Mouse (Mus musculus): Measurements from ENCODE around the gene Nabp1.

Gene Nabp1

DNA sequence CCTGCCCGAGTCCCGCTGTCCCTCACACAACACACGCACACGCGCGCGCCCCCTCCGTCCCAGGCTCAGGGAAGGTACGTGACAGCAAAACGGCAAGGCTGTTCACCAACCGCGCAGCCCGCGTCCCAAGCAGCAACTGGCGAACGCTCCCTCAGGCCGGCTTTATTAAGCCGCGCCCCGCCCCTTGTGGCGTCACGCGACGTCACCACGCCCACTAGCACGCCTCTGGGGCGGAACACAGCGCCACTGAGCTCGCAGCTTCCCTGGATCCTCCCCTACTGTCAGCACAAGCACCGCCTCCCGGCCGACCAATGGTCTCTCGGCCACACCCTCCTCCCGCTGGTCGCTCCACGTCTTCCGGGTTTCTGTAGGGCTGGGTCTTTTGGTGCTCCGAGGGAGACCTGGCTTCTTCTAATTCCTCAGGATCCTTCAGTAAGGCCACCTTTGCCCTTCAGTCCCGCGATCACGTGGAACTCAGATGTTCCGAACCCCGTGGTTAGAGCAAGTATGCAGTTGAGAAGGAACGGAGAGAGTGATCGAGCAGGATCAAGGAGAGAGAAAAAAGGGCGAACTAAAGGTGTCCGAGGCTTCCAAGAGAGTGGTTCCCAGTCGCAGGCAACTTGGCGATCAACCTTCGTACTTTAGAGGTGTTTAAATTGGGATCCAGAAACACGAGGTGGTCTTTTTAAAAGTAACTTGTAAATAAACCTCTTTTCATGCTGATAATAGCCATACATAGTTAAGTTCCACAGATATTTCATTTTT, at the start of gene Nabp1:
Gene Nabp1, minus strand, starts transcription at position 164 of the 765 bp plus-strand sequence.
- DNase-seq: peak; percentile 99

DNA sequence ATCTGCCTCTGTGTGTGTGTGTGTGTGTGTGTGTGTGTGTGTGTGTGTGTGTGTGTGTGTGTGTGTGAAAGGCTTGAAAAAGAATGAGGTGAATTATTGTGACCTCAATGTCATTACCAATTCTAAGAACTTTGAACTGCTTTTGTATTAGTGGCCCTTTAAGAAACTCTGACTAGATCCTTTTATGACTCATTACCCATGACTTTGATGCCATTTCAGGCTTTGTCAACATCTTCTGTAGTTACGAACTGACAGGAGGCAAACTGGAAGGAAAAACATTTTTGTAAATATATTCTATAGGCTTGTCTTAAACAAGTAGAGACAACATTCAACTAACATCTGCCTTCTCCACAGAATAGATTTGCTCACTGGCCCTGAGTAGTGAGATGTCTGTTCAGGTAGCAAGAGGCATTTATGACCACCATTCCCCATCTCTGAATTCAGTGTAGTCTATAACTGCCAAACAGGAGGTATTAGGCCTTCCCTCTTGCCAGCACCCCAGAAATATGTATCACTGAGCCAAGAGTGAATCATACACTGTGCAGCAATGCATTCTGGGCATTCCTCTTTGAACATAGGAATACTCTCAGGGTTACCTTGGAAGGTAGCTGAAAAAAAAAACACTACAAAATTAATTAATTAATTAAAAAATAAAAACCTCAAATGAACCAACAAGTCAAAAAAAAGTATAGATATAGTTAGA, 47.5 kb upstream of the Nabp1 start:
- DNase-seq: no peak

DNA sequence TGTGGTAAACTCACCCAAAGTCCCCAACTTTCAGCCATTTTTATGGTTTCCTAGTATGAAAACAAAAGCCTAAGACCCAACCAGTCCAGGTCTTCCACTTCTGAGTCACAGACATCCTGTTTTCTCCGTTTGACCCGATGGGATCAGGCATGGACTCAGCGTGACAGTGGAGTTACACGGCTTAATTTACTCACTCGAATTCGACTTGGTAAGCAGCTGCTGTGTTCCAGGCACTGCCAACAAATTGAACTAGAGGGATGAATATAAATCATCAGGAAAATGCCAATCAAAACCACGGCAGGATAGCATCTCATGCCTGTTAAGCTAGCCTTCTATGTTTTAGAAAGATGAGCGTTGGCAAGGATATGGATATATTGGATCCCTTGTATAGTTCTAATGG, 43.4 kb upstream of the Nabp1 start:
- DNase-seq: no peak

DNA sequence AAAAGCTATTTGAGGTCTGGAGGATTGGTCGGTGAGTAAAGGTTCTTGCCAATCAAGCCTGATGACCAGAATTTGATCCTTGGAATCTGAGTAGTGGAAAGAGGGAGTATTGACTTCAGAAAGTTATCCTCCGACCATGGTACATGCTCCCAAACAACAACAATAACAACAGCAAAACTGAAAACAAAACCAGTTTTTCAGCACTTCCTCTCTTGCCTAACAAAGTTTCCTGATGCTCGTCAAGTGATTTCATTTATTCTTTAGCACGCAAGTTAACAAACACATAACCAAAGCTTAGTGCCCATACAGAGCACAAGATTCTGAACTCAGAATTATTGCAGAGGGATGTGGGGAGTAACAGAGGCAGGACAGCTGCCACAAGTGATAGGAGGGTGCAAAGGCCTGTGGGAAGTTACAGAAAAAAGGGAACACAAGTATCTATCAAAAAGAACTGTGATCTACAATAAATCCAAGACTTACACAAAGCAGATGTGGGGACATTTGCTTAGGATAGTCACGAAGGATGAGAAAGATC, 42.1 kb upstream of the Nabp1 start:
- no peak for DNase-seq

DNA sequence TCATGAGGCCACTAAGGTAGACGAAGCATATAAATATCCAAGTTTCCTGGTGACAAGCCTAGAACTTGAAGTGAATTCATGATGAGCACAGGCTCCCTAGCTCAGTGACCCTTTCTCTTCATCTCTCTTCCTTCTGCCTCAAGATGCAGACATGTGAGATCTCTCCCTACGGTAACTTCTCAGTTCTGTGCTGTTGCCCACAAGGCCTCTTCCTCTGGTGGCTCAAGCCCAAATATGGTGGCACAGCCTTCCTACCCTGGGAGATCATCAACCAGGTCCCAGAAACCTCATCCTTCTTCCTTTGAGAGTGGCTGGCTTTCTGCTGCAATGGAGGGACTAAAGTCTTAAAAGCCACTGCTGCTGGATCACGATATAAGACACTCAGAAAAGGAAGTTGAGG, 40.9 kb upstream of the Nabp1 start:
- no peak for DNase-seq

DNA sequence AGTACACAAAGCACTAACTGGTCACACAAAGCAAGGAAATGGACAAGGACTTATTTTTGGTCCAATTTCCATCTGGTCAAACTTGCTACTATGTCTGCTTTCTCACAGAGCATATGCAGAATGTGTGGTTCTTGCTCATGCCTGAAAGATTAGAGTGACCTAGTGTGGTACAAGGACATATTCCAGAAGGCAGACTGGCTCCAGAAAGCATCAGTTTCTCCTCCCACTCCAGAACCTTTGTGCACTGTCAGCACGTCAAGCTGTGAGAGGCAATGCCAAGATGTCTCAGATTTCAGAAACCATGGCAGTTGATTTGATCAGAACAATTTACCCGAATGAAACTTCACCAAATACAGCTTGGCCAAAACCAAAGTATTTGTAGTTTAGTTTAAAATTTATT, 37.4 kb upstream of the Nabp1 start:
- no peak for DNase-seq

DNA sequence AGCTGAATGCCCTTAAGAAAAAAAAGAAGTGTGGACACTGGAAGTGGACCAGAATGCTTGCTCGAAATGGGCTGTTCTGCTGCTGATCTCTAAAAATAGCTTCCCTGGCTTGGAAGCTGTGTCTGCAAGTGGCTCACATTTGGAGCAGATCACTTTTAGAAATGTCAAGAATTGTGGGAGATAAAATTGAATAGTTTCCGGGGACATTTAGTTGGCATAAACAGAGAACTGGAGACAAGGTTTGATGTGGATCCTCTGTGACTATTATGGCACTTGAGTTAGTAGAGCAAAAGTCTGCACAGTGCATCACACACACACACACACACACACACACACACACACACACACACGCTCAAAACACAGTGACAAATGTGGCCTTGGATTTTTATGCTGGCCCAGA, 36.8 kb upstream of the Nabp1 start:
- no peak for DNase-seq

DNA sequence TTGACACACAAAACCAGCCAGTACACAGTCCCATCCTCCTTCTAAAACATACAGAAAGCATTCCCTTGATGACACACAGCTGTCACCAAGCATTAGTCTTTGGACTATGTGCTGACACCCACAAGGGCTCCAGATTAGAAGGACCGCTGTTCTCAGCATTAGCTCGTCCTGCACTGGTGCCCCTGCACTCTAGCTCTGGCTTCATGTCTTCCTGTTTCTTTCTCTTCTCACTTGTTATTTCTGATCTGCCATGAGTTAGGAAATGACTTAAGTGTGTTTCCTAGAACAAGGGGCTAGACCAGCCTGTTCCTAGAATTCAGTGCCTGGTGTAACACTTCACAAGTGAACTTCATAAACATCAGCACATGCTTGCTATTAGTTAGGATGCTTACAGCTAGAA, 36.2 kb upstream of the Nabp1 start:
- DNase-seq: no peak

DNA sequence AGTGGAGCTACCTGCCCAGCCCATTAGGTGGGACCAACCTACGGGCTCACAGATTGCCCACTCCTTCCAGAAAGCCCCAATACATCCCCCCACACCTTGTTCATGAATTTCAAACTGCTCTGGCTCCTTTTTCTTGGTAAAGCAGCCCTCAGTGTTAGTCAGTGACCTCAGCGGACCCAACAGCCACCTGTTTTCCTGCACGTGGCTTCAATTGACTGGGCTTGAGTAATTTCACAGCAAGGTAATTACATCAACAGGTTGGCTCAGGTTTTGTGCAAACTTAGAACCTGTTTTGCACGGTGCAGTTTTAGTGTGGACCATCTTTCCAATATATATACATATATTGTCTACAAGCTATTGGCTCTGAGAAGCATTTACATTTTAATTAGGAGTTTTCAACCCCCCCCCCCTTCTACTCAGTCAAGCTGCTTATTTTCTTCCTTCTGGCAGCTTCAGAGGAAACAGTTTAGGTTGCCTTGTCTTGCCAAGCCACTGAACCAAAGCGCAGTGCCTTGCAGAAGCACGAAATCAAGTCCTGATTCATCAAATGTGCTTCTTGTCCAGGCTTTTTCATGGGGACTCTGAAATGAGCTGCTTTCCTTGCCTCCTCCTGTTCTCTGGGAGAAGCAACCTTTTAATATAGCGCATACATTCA, 35.0 kb upstream of the Nabp1 start:
- peak; percentile 85 for DNase-seq

DNA sequence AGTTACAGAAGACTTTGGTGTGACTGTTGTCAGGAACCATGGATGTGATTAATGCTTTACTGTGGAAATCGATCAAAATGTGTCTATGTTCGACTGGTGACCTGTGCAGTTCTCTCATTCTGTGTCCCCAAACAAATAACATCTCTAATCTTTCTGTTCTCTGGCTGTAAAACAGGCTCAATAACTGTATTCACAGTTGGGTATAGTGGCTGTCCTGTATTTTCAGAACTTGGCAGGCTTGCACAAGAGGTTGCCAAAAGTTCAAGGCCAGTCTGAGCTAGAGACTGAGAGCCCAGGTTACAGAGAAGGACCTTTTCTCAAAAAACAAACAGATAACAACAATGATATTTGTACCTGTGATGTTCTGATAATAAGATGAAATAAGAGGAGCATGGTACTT, 34.1 kb upstream of the Nabp1 start:
- DNase-seq: no peak

DNA sequence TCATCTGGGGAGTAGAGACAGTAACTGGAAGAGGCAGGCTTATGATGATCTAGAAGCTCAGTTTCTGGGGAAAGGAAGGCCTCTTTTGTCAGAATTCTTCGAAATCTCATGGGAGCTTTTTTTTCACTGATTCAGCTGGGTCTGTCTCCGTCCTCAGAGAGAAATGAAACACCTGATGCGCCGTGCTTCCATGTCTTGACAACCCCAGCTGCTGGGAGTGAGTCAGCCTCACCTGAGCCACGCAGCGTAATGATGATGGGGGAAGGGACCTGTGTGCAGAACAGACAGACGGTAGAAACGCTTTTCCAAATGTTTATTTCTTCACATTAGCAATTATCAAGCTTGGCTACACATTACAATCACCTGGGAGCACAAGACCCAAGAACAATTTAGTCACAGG, 31.6 kb upstream of the Nabp1 start:
- DNase-seq: no peak

DNA sequence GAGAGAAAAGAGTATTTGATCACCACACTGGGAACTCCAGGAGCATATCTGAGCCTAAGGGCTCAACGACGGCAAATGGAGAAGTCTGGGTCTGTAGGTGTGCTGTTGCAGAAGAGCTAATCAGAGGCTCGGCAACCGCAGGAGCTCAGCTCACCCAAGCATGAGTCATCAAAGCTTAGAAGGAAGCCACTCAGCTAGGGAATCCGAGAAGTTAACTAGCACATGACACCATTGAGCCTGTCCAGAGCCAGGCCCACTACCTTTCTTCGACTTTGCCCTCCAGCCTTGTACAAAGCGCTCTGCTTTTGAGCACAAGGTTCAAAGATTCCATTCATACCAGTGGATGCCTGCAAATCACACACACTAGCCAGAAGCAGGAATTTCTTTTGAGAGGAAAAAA, 30.9 kb upstream of the Nabp1 start:
- peak; percentile 91 for DNase-seq

DNA sequence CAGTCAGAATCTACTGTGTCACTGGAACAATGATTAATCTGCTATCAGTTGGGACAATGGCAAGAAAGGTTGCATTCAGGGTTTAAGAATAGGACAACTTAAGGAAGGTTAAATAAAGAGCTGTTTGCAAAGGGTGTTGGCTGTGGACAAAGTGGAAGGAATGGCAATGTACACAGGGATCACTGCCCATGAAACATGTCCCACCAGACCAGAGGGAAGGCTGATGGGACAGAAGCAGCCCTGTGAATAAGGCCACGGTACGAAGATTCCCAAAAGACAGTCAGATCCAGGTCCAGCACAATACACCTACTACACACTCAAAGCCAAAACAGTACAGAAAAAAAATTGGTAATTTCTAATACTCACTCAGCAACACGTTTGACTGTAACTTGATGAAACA, 30.3 kb upstream of the Nabp1 start:
- DNase-seq: no peak

DNA sequence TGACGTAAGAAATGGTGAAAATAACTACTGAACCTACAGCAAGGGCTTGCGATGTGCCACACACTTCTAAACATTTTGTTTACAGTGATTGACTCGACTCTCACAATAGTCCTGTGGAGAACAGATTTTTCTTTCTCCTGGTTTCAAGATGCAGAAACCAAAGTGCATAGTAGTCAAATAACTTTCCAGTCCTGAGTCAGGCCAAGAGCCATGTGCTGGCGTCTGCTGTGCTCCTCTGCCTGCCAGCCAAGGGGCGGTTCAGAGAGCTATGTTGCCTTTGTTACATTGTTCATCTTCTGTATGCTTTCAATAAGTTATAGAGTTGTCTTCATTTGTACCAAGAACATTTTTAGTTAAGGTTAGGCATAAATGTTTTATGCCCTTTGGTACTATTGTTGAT, 29.2 kb upstream of the Nabp1 start:
- DNase-seq: peak; percentile 40

DNA sequence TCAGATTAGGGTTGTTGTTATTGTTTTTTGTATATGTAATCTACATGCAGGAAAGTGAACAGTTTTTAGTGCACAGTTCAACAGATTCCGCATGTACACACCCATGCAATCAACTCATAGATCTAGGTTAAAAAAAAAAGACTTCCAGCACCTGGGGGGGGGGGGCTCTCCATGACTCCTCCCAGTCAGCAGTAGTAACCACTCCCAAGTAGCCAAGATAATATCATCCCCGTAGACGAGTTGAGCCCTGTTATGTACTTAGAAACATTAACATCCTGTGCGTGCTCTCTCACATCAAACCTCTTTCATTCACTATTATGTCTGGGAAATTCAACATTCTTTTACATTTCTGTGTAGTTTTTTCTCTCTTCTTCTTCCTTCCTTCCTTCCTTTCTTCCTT, 28.0 kb upstream of the Nabp1 start:
- DNase-seq: no peak

DNA sequence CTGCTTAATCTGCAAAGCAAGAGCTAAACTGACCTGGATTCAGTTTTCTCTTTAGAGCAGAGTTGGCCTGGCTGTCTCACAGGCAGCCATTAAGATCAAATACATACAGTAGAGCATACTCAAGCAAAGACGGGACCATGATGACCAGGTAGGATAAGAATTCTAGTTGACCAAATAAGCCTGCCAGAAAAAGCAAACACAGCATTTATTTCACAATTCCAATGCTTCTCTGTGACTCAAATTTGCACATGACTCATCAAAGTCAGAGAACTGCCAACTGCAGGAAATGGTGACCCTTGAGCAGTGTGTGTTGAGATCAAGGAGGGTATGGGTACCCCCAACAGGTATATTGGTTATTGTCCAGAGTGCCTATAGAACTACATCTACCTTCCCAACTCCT, 27.4 kb upstream of the Nabp1 start:
- no peak for DNase-seq

DNA sequence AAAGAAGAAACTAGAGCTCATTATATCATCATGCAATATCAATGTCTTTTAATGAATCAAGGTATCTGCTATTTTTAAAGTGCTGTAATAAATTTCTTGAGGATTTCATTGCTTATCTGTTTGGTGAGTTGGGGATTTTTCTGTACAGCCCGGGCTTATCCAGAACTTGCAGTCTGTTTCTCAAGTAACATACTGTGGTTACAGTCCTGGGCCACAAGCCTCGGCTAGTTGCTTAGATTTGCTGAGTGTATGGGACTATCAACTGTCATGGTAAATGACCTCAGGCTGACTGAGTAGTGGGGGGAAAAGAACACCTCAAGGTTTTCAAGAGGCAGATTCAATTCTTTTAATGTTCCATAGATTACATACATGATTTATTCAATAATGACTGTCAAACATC, 24.8 kb upstream of the Nabp1 start:
- DNase-seq: no peak

DNA sequence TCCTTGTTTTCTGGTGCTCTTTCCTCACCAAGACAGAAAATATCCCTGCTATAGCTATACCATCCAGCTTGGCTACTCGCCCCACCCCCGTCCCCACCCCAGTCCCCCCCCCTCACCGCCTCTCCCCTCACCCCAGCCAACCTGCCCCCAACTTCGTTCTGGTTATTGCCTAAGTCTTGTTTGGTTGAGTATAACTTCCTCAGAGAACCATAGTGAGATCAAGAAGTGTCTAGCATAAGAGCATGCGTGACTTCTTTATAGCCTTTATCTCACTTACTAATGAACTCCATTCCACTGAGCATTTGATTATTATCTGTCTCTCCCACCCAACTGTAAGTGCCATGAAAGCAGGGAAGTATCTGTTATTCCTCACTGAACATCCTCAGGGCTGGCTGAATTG, 24.1 kb upstream of the Nabp1 start:
- no peak for DNase-seq

DNA sequence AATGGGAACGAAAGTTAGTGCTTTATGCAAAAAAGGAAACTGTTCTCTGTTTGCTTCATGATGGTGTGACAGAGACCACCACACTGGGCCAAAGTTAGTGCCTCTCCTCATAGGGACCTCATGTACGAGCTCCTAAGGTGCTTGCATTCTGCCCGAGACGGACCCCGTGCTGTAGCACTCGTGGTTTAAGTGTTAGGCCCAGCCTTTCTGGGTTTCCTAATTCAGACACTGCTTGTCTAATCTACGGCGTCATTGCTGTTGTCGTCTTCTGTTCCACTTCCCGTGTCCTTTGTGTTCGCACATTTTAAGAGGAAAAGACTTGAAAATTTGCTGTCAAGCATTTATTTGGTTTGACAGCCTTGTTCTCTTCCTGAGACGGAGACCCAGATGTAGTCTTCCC, 23.0 kb upstream of the Nabp1 start:
- DNase-seq: no peak

DNA sequence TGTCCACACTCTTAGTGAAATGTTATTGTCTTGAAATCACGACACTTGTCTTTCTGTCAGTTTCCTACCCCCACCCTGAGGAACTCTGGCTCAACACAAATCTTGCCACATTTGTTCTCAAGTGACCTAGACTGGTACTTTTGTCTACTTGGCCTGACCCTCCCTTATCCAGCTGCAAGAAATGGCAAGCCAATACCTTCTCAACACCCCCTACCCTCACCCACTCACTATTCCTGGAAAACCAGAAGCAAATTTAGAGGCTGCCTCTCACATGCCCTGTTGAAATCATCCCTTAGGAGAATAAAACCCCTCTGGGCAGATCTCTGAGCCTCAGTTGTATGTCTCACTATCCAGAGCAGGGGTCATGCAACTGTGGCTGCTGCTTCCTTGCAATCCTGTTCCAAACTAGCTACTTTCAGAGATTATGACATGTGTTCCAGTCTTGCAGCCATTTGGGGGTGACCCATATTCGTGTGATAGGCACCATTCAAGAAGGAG, 20.4 kb upstream of the Nabp1 start:
- DNase-seq: no peak

DNA sequence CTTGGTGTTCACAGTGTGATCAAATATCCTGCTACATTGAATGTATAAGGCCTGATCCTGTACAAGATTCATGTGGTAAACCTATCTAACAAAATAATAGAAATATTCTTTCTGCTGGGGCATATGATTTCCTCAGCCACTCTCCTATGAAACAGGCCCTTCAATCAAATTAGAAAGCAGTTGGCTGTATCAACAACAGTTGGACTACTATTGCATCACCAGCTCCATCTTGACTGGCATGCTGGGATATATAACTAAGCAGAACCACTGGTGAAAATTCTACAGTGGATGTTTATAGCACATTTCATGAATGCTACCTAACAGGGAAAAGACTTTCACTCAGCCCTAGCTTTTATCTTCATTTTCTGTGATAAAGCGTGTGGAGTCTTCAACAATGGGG, 17.9 kb upstream of the Nabp1 start:
- no peak for DNase-seq

DNA sequence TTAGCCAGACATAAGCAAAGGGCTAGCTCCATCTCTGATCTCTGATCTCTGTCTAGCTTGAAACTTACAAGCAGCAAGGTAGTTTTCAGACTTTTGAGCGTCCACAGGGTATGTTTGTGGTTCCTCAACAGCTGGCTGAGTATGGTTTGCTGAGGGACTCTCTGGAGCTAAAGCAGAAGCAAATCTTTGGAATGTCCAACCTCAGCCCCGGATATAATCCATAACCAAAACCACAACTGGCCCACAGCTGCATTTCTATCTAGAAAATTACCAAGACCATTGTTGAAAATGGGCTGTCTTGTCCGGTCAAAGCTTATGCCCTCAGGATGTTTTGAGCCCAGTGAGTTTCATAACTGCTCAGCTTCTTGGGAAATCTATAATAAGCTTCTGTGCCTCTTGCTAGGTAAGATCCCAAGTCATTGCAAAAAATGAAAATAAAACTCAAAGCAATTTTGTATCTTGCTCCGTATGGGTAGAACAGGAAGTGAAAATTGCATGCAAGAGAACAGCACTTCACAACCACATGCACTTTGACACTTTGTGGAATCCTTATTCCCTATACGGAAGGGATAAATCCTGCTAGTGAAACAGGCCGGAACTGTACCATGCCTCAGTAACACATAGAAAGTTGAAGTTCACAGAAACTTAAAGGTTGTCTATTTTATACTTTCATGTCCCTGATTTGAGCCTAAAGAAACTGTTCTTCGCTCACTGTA, 15.5 kb upstream of the Nabp1 start:
- no peak for DNase-seq

DNA sequence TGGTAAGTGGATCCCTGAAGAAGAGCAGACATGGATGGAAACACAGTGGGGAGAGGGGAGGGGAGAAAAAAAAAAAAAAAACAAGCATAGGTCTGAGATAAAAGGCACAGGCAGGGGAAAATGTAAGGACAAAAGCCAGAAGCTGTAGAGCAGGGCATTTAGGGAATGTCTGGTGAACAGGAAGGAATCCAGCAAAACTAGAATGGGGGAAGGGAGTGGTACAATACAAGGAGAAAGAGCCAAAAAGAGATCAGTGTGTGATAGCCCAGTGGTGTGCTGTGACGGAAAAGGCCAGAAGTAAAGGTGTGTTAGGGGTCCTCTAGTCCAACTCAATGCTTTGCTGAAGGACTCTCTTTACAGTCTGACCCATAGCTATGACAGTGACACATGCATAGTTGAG, 8.1 kb upstream of the Nabp1 start:
- DNase-seq: no peak
